Mouse (Mus musculus): ENCODE data around the gene Mier2.
A peak's percentile ranks its signal among the peaks of the same experiment; 100 is the strongest.

Gene Mier2

GRCm38 (mm10) chr10:79540746-79541145 is 14.3 kb downstream of the Mier2 start:
- no peak for DNase-seq (ENCODE audit: low spot score in 2 of 2)

- no peak for DNase-seq (ENCODE audit: low spot score in 2 of 2)
These were observed 15.1 kb downstream of the Mier2 start for GRCm38 (mm10) chr10:79539701-79540495.

DNA sequence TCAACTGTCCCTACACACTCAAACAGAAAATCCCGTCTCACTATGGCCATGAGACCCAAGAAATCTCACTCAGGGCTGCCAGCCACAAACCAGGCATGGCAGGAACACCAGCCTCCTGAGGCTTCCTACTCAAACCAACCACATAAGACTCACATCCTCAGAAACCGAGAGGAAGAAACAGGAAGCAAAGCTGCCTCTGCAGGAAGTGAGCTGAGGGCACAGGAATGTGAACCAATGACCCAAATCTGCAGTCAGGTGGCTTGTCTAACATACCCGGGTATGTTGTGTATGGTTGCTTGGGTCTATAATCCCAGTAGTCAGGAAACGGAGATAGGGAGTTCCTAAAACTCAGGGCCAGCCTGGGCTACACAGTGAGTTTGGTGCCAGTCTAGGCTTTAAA is 16.1 kb downstream of the Mier2 start:
- DNase-seq (ENCODE audit: low spot score in 2 of 2): no peak

DNA sequence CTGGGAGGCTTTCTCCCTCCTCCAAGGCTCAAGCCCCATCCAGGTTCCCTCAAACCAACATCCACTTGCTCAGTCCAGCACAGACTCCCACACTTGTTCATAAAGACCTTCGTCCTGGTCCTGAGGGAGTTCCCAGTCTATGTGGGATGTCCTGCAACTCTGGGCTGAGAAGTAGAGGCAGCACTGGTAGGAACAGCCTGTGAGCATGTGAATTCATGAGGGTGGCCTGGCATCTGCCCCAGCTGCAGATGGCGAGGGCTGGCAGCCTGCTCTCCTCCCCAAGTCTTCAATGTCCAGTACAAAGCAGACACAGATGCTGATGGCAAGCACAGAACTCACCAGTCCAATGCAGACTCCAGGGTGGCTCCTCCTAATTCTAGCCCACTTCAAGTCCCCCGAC is 16.7 kb downstream of the Mier2 start:
- no peak for DNase-seq (ENCODE audit: low spot score in 2 of 2)

DNA sequence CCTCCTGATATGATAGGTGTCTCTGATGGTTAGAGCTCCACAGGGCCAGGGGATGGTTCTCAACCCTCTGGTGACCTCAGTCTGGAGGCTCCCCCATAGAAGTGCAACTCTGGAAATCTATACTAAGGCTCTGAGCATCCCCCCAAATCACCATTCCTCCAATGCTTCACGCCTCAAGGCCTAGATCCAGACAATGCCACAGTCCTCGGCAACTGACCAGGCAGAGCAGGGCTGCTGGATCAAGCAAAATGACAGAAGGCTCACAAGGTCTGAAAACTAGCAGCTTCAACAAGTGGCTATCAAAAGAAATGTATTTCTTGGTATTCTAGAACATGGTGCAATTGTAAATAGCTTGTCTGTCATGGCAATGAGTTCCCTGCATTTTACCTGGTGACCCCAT is 17.2 kb downstream of the Mier2 start:
- DNase-seq (ENCODE audit: low spot score in 2 of 2): no peak

DNA sequence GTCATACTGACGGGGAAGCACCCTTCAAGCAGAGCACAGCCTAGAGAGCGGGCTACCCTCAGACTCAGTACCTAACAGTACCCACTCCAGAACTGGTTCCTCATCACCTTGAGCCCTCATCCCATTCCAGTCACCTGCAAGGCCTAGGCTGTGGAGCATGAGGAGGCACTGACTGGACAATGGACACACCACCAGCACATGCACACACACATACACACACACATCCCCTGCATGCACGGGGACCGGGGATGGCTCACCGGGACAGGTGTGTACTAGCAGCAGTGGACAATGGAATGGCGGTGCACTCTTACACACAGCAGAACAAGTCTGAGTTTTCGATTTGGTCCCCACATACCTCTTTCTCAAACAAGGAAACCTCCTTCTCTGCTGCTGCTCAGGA is 17.7 kb downstream of the Mier2 start:
- no peak for DNase-seq (ENCODE audit: low spot score in 2 of 2)

- no peak for DNase-seq (ENCODE audit: low spot score in 2 of 2)
These were observed 18.4 kb downstream of the Mier2 start for GRCm38 (mm10) chr10:79536461-79537080.

- no peak for DNase-seq (ENCODE audit: low spot score in 2 of 2)
These were observed 19.6 kb downstream of the Mier2 start for GRCm38 (mm10) chr10:79535431-79535830.

- DNase-seq (ENCODE audit: low spot score in 2 of 2): no peak
These were observed 20.6 kb downstream of the Mier2 start for GRCm38 (mm10) chr10:79534426-79534825.

GRCm38 (mm10) chr10:79533126-79533911 is 21.7 kb downstream of the Mier2 start, which contains the start of gene Plpp2:
TSS of gene Plpp2 (minus strand) at chr10:79533796.
- DNase-seq (ENCODE audit: low spot score in 2 of 2): peak; percentile 80 to 85

DNA sequence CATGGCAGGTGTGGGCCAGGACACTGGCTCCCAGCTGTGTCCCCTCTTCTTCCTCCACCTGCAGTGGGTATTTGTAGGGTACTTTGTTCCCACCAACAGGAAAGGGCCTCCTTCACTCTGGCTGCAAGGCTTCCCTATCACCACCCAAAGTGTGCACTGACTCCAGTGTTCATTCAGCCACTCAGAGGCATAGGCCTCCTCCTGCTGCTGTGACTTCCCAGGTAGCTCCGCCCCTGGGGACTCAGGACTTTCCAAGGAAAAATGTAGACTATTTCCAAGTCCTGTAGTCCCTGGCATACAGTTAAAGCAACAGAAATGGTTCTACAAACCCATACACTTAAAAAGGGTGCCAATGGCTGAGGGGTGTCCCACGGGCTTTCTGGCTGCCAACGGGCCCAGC is 22.3 kb downstream of the Mier2 start:
- DNase-seq (ENCODE audit: low spot score in 2 of 2): peak in 1 of 2 experiments; percentile 28

- DNase-seq (ENCODE audit: low spot score in 2 of 2): no peak
These were observed 23.4 kb downstream of the Mier2 start for GRCm38 (mm10) chr10:79531593-79531992.

DNA sequence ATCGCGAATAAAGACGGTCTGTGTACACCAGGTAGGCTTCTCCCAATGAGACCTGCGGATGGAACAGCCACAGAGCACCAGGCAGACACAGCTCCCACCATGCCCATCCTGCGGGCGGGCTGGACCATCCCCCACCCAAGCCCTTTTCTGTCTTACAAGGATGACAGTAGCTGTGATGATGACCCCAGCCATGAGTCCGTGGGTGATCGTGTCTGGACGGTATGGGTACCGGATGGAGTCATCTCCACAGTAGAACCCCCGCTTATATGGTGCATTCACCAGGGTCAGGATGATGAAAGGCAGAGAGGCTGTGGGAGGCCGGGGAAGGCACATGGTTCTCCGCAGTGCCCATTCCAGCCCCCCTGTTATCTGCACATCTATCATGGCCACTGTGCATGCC is 24.3 kb downstream of the Mier2 start:
- no peak for DNase-seq (ENCODE audit: low spot score in 2 of 2)

DNA sequence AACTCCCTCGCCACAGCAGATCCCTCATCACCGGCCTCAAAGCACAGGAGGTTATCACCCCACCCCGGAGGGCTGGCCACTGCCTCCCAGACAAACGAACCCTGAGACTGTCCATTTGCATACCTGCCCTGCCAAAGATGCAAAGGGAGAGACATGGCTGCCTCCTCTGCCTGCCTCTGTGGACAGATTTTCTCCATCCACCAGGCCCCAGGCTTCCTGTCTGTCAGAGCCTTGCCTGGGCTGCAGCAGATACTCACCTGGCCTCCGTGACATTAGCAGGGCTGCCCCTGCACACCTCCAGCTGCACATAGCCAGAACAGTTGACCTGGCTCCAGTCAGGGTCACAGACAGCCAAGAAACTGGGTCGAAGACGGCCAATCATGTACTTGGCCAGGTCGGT is 24.8 kb downstream of the Mier2 start:
- no peak for DNase-seq (ENCODE audit: low spot score in 2 of 2)

GRCm38 (mm10) chr10:79528081-79528480 is 26.9 kb downstream of the Mier2 start:
- no peak for DNase-seq (ENCODE audit: low spot score in 2 of 2)

- no peak for DNase-seq (ENCODE audit: low spot score in 2 of 2)
These were observed 27.6 kb downstream of the Mier2 start for GRCm38 (mm10) chr10:79527453-79527845.

- no peak for DNase-seq (ENCODE audit: low spot score in 2 of 2)
These were observed 28.1 kb downstream of the Mier2 start for GRCm38 (mm10) chr10:79526661-79527452.

DNA sequence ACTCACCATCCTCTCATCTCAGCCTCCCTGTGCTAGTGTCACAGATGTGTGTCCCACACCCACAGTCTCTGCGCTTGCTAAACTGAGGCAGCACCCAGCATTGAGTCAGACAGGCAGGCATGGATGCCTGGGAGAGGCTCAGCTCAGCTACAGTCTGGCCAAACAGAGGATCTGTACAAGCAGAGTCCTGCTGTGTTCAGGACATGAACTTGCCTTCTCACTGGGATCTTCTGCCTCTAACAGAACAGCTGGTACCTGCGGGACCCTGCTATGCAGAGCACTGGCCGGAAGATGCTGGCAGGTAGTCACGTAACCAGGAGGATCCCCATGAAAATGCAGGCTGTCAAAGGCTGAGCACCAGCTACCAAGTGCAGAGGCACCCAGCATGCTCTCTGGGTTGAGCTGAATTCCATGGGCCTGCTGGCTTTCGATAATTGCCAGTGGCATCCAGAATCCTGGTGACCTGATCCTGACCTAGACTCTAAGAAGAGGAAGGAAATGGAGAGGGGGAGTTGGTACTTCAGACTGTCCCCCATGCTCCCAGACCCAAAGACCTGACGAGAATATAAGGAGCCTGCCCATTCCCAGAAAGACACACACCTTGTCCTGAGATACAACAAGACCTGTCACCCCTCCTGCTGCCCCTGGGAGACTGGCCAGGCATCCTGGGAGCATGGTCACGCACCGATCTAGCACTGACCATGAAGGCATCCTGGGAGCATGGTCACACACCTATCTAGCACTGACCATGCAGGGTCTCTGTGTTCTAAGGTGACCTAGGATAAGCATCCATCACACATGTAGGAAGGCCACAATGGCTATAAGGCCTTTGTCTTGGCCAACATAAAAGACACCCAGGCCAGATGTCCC is 29.3 kb downstream of the Mier2 start:
- DNase-seq (ENCODE audit: low spot score in 2 of 2): no peak

- DNase-seq (ENCODE audit: low spot score in 2 of 2): no peak
These were observed 30.6 kb downstream of the Mier2 start for GRCm38 (mm10) chr10:79524433-79524832.

GRCm38 (mm10) chr10:79506709-79507108 is 48.3 kb downstream of the Mier2 start:
- no peak for DNase-seq (ENCODE audit: low spot score in 2 of 2)
